Mouse (Mus musculus) kidney, postnatal 14 days (tissue): ENCODE measurements at regions not wholly inside any gene's neighbourhood (a gene's known extent, or its start where the extent isn't known, plus 50 kb on each side); places are given as distances from the start of the nearest gene placed in this dataset.

Experiments used
- DNase-seq: peaks from one replicate; pipeline ENCODE4 v3.0.0; 2022; ENCODE audit warnings: mixed read lengths

DNA sequence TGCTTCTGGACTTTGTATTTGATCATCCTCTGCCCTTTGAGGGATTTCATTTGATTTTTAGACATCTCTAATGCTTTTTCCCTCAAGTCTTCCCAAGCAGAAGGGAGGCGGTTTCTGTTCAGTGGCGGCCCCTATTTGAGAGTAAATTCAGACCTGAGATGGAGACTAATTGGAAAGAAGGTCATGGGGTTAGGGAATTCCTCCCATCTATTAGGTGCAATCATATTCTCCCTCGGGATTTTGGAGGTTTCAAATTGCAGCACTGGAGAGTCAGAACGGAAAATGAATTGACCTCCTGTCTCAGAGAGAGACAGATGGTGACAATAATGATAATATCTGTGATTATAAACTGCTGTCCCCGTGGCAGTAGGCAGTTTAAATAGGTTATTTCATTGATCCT lies 285.6 kb downstream of the 1810013L24Rik start:
- DNase-seq, result no peak

DNA sequence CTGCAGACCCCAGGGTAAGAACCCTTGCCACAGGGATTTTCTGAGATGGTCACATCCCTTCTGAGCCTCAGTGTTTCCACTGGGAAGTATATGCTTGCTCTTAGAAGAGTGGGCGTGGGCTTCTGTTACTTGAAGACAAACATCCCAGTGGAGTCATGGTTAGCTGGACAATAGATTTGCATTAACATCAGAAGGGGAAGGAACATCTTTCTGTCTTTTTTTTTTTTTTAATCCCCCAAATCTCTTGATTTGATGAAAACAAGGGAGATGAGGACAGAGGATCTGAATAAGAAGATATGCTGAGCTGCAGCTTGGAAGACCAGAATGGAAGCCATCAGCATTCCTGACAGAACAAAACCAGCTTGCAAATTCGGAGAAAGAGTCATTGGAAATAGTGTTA lies 291.7 kb downstream of the 1810013L24Rik start:
- no peak for DNase-seq

DNA sequence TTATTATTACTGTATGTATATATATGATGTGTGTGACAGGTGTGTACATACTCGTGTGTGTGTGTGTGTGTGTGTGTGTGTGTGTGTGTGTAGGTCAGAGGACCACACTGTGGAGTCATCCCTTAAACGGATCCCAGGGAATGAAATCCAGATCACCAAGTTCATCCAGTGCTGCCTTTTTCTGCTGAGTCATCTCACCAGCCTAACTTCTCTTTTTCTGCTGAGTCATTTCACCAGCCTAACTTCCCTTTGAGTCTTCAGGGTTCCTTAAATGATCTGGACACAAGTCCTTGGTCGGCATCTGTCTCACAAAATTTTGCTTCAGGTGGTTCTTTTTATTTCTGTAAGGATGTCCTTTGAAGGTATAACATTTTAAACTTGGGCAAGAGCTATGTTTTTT lies 302.2 kb downstream of the 1810013L24Rik start:
- DNase-seq, result no peak

DNA sequence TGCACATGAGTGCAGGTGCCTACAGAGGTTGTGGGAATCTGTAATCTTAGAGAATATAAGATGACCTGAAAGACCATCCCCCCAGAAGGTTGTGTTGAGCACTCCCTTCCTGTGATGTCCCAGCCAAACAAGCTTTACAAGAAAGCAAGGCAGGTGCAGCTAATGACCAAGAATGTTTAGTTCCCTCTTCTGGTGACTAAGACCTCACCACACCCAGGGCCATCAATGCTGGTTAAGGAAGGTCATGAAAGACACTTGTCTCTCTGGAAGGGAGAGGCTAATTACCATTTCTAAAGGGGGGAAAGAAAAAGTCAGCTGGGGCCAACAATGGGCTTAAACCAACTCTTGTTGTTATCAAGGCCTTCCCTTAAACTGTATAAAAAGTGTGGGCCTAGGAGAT lies 302.9 kb downstream of the 1810013L24Rik start:
- DNase-seq, result no peak

DNA sequence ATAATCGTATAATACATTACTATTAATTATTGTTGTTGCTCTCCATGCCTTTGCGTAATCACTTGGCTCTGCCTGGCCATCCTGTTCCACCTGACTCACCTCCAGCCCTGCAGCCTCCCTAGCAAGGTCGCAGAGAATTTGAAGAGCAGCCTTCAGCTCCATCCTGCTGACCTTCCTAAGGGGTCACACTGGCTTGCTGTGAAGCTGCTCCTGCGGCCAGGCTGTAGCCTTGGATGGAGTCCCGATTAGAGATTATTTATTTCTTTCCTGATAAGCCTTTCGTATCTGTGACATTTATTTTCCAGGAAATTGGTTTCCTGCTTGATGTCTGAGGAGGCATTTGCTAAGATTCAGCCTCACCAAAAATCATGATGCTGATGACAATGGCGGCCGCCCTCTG lies 305.5 kb downstream of the 1810013L24Rik start:
- DNase-seq, result peak; percentile 26

DNA sequence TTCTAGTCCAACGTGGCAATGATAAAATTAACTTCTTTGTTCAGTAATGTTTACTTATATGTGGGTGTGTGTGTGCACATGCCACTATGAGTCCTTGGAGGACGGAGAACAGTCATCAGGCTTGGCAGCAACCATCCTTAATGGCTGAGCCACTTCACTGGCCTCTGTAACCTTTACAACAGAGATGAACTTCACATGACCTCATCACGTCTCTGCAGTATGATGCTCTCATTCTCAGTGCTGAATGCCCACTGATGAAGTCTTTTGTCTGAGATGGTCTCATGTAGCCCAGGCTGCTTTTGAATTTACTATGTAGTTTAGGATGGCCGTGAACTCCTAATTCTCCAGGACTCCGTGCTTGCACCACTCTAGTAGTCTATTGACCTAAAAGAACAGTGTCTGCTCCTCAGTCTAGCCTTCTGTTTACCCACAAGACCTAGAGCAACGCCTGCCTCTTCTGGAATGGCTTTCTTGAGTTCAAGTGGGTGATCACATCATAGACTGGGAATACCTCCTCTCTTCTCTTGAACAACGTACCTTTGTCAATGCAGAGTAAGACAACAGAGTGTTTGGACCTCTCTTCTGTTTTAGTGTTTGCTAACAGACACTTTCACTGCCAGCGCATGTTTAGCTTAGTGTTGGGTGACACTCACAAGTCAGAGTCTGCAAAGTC lies 308.8 kb downstream of the 1810013L24Rik start:
- DNase-seq, result no peak

DNA sequence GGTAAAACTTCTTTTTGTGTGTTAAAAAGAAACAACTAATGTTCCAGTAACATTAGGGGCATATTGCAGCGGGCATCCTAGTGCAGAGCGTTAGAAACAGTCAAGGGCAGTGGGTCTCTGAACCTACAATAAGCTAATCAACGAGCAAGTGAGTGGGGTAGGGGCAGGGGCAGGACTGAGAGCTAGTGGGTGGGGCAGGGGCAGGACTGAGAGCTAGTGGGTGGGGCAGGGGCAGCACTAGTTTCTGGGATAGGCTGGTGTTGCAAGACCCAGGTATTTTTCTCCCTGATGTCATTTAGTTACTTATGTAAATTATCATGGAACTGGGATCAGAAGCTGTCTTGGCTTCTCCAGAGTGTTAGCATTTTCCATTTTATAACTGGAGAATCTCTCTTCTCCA lies 309.5 kb downstream of the 1810013L24Rik start:
- no peak for DNase-seq

DNA sequence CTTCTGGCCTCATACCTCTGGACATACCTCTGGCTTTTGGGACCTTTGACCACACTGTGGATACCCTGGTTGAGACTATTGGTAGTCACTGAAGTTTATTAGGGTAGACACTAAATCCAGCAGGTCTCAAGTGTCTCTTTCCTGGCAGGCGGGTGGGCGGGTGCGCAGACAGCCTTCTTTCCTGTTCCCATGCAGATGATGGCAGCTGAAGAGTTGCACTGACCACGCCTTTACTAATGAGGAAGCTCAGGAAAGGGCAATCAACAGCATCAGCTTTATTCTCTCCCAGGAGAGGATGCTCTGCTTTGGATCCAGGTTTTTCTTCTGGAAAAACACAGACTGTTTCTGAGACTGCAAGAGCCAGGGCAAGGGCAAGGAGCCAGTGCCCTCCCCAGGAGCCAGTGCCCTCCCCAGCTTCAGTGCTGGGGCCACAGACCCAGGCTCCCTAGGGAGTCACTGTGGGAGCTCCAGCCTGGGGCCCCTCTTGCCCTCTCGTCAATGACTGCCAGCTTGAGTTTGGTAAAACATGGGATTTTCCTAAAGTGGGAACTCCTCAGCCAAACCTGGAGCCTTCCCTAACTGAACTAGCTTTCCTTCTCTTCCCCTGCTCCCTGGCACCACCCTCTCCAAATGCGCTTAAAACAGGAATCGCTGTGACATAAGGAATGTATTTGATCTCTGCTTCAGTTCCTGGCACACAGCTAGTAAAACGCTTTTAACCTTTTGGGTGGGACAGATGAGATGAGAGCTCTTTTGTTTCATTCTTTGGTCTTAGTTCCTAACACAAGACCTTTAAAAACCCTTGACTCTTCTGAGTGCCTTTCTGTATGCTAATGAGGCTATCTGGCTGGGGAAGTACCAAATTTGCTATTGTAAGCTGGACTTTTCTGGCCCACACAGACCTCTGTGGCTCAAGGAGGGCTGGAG lies 319.6 kb downstream of the 1810013L24Rik start:
- DNase-seq, result peak; percentile 46

DNA sequence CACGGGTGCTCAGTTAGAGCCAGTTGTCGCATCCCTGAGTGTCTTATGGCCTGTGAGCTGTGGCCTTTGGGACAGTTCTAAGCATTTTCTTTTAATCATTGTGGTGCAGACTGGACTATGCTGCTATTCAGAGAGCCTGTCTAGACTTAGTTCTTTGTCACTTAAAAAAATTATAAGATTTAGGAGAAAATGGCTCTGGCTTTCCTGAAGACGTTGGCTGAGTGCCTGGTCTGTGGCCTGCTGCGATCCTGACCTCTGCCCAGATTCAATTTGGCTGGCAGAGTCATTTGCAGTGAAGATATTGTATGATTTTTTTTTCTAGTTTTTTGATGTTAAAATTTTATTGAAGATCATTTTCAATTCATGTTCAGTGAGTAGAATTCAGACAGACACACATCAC lies 322.0 kb downstream of the 1810013L24Rik start:
- DNase-seq, result peak; percentile 65

DNA sequence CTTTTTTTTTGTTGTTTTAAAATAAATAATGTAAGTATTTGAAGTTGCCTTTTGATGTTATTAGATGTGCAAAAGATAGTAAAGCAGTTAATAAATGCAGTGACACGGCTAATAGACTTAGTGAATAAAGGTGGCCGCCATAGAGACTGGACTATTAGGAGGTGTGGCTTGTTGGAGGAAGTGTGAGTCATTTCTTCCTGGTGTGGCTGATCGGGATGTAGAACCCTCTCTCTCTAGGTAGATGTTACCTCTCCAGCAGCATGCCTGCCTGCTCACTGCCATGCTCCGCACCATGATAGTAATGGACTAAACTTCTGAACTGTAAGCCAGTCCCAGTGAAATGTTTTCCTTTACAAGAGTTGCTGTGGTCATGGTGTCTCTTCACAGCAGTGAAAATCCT lies 323.6 kb downstream of the 1810013L24Rik start:
- DNase-seq, result no peak

DNA sequence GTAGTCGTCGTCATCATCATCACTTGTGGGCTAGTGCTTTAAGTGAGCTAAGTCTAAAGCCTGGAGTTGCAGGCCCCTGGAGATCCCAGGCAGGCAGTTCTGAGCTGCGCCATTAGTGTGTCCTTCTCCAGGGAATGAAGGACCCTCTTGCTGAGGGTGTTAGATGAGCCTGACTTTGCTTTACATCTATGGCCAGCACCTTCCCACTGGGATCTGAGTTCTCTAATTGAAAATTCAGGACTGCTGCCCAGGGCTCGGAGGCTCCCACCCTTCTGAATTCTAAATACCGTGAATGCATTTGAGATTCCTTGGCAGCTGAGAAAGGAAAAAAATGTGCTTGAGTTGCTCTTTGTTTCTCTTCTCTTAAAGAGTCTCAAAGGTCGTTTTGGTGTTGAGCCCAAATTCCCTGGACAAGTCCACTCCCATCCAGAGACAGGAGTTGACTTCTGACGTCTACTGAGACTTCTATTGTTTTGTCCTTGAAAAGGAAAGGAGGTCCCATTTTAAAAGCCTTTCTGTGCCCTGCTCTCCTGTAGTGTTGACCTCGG lies 335.9 kb downstream of the 1810013L24Rik start:
- DNase-seq, result peak; percentile 39

DNA sequence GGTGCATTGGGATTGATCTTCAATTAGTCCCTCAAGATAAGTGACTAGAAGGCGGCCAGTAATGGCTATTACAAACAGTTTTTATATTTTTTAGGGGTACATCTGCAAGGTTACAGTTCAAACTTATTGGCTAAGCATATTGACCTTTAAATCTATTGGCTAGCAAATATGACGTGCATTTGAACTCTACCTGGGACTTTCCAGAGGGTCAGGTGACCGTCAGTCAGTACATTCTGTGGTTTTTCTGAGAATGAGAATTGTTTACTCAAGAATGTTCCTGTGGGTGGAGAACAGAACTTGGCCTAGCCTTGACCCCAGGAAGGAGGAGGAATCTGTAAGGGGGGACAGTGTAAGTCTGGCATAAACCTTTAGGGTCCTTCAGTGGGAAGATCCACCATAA lies 346.5 kb downstream of the 1810013L24Rik start:
- no peak for DNase-seq

DNA sequence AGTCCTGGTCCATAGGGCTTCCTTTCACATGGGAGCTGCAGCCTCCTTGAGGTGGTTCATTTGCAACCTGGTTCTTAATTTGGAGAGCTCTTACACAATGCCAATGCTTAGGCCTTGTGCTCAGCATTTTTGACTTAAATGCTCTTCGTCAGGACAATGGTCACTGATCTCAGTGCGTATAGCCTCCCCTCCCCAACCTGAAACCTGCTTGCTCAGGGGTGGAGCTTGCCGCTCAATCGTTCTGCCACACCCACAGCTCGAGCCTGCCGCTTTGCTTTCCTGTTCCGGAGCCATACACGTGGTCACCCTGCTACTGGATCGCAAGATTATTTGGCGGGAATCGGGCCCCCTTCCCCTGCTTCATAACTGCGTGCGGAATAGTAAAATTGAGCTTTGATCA lies 365.9 kb downstream of the 1810013L24Rik start:
- DNase-seq, result no peak

DNA sequence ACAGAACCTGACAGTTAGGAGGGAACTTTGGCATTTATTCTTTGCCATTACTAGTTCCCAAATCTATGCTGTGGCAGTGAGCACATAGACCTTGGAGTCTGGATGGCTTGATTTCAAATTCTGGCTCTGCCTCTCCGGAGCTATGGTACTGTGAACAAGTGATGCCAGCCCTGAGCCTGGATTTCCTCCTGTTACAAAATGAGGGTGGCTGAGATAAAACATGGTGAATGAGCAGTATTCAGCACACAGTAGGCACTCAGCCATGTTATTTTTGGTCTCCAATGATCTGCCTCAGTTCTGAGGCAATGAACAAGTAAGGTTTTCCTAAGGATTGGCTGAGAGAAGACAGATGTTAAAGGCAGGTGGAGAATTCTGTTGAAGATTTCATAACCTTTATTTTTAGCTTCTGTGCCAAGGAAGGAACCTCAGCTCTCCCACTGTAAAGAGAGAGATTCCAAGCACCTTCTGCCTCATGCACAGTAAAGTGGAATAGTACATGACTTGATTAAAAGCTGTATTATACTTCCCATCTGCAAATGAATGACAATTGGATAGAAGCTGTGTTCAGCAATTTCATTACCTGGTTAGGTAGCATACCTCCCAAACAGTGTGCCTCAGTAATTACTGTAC lies 369.1 kb downstream of the 1810013L24Rik start:
- no peak for DNase-seq

DNA sequence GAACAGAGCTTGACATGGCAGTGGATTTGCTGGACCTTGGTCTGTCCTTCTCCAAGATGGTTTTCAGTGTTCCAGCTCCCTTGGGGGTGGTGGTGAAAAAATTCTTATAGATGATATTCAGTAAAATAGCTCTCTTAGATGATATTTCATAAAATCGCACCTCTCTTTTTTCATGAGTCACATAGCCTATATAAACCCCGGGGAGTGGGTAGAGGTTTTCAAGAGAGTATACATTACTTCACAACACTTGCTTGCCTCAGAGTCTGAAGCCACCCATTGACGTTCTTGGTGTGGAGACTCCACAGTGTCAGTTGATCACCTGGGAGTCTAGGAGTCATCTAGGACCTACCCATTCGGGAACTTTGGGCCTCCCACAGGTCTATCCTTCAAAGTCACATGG lies 378.7 kb downstream of the 1810013L24Rik start:
- no peak for DNase-seq

DNA sequence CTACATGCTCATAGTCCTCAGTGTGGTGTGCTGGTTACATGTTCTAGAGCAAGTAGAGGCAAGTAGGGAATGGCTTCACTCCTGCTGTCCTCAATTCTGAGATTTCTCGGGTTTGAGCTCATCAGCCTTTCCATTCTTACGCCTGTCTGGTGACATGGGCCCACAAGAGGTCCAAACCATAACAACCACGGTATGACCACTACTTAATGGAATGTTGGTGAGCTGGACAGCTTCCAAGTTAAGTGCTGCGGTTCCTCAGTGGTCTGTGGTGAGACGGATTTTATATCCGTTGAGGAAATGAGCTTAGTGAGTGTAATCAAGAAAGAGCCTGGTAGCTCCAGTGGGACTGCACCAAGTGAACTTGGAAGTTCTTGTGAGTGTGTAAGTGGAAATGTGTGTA lies 381.6 kb downstream of the 1810013L24Rik start:
- DNase-seq, result no peak

DNA sequence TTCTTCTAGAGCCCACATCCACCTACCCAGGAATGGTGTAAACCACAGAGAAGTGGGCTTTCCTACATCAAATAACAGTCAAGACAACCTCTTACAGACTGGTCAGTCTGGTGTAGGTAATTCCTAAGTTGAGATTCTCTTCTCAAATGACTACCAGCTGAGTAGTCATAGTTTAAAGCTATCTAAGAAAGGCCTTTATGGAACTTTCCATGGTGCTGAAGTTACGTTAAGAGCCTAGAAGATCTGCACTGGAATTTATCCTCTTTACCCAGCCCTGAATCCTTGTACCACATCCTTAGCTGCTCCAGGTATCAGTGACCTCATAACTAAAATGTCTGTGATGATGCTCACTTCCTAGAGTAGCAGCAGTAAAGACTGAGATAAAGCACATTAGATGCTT lies 385.2 kb downstream of the 1810013L24Rik start:
- no peak for DNase-seq

DNA sequence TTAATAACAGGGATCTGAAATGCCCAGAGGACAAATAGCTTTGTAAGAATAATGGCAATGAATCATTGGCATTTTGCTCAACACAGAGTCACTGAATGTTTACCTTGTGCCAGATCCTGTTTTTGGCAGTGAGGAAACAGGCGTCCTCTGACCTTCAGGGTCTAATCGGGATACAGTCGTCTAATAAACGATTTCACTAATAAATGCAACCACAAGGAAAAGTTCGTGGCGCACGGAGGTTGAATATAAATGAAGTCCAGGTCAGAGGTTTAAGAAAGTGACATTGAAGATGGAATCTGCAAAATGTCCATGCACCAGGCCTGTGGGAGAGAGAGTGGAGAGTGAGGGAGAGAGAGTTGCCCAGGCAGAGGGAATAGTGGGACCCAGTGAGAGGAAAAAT lies 387.5 kb downstream of the 1810013L24Rik start:
- DNase-seq, result no peak

DNA sequence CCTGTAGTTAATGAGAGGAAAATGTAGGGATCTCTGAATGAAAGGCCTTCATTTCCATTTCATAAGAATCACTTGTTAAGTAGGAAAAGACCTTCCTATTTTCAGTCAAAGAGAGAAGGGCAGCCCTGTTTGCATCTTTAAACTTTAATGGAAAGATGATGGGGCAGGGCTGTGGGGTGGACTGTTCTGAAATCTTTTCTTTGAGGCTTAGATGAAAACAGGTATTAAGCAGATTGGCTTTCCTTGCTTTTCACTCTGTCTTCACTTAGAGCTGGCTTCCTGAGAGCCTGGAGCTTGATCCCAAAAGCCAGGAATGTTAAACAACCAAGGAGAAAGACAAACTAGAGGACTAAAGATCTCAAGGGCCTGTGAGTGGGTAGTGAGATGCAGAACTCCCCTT lies 400.3 kb downstream of the 1810013L24Rik start:
- DNase-seq, result no peak

DNA sequence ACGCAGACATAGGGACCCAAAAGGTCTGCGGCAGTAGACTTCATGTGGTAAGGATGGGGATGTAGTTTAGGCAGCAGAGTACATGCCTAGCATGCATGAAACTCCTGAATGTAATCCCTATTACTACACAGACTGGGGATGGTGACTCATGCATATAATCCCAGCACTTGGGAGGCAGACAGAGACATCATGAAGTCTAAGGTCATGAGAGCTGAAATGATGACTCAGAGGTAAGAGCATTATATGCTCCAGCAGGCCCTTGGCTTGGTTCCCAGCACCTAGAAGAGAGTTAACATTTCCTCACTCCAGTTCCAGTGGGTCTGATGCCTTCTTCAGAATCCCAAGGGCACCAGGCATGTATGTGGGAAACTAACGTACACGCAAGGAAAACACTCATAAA lies 412.2 kb downstream of the 1810013L24Rik start:
- no peak for DNase-seq

DNA sequence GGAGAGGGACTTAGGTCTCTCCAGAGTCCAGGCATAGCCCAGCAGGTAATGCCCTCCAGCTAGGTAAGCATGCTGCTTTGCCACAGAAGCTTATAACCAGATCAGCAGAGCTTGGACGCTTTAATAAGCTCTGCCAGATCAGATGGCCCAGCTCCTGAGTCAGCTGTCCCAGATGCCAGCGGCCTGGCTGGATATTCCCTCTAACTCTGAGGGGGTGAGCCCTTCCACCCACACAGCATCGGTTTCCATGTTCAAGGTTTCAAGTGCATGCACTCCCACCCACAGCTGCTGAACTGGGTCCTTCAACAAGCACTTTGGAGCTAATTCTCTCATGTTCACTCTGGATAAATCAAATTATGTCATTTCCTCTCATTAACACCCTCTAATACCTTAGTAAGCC lies 417.3 kb downstream of the 1810013L24Rik start:
- DNase-seq, result no peak

DNA sequence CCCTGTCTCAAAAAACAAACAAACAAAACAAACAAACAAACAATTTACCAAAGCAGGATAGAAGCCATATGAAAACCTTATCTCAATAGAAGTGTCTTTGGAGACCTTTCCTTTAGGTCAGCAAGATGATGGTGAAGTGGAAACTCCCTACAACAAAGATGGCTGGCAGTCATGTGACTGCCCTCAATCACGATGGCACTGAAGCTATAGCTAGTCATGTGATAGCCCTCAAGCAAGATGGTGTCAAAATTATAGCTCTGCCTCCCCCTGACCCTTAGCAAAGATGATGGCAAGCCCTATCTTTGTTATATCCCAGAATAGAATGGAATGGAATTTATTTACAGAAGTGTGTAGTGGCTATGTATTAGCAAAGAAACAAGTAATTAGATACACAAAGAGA lies 423.2 kb downstream of the 1810013L24Rik start:
- DNase-seq, result no peak

DNA sequence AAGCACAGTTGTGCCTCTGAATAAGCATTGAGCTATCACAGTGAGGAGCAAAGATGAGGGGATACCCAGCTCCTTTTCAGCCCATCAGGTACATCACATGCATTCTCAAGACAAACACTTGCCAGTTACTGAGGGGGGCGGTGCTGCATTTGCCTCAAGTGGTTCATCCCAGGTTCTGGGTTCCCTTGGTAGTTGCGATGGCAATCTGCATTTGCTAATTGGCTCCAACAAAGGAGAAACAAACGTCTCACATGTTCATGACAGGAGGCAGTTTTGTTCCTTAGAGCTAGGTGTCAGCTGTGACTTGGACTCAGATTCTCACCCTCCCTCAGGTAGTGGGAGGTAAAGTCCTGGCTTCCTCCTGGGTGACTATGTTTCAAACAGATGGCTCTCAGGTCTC lies 425.5 kb downstream of the 1810013L24Rik start:
- no peak for DNase-seq

DNA sequence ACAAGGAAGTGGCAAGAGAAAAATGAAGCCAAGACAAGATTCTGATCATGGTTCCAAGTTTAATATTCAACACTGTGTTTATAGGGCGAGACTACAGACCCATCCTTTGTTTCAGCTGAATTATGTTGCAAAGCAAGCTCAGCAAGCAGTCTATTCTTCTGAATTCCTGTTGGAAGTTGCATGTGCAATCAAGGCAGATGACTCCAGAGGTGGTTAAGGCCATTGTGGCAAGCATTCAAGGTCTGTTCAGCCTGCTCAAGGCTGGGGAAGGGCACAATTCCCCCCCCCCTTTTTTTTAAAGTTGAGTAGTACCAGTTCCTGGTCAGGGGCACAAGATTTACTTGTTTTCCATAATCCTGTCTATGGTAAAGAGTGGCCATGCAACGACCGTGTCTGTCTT lies 431.1 kb downstream of the 1810013L24Rik start:
- DNase-seq, result no peak
